Comparison of ENCODE assay signal across 8 mouse cellular contexts in the genomic region with DNA sequence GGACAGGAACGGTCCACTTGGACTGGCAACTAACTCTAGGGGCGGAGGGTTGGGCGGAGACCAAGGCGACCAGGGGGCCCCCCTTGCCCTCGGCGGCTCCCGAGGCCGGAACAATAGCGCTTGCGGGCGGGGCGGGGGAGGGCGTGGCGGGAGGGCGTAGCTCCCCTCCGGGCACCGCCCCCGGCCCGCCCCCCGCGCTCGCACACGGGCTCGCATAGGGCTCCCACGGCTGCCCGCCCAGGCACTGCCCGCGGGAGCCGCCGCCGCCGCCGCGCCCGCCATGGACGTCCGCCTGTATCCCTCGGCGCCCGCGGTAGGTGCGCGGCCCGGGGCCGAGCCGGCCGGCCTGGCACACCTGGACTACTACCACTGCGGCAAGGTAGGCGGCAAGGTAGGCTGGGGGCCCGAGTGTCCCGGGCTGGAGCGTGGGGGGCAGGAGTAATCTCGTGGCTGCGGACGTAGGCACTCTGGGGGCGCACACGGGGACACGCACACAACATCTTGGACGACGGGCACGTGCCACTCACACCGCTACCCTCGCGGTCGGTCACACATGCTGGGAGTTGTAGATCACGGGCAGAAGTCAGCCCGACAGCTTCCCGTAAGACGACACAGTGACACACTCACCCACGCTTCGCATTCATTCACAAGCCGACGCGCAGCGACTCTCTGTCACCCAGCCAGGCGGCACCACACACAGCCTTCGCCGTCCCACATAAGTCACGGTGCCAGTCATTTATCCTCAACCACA. TPM values are rescaled to one million over a fixed set of nuclear protein-coding genes. Genes with fewer than 3 reads are reported as not detected.
A peak's percentile ranks its signal among the peaks of the same experiment; 100 is the strongest.
DNase-seq lines count a peak whose midpoint lies in the region; ATAC-seq lines count a peak whose summit lies in the region.

Gene Tox2, plus strand, starts transcription at position 242 of the 751 bp plus-strand sequence.

- peaks cover 35% of the 10 kb centered on the region for H3K4me1 ChIP-seq in forebrain, embryonic 15.5 days
- H3K4me1 ChIP-seq in hindbrain, embryonic 10.5 days (replicated peaks), result peaks cover 57% of the 10 kb centered on the region
- peaks cover 38% of the 10 kb centered on the region for H3K4me1 ChIP-seq in neural tube, embryonic 15.5 days

- peak; percentile 85 for ATAC-seq in forebrain, embryonic 15.5 days (replicated peaks)
- ATAC-seq in neural tube, embryonic 15.5 days (ENCODE audit: low FRiP score), result peak; percentile 67

- H3K4me3 ChIP-seq in forebrain, embryonic 15.5 days, result peak within 1 kb of the TSS; percentile 58
- H3K4me3 ChIP-seq in hindbrain, embryonic 10.5 days, result peak within 1 kb of the TSS; percentile 73
- peak within 1 kb of the TSS; percentile 49 for H3K4me3 ChIP-seq in neural tube, embryonic 15.5 days (replicated peaks)

- WGBS in forebrain, embryonic 15.5 days, result under 1% methylated on average over 58 of the region's 79 CpGs
- WGBS in hindbrain, embryonic 10.5 days, result under 1% methylated on average over 75 of the region's 79 CpGs
- under 1% methylated on average over 75 of the region's 79 CpGs for WGBS in neural tube, embryonic 15.5 days

- no peaks in the 10 kb centered on the region for H3K9me3 ChIP-seq in forebrain, embryonic 15.5 days
- H3K9me3 ChIP-seq in hindbrain, embryonic 10.5 days, result peaks cover 15% of the 10 kb centered on the region
- 0 out of 2 replicates have a peak, but pooled peaks cover 3% of the 10 kb centered on the region for H3K9me3 ChIP-seq in neural tube, embryonic 15.5 days (replicated peaks)

- H3K9ac ChIP-seq in forebrain, embryonic 15.5 days (replicated peaks), result peak within 1 kb of the TSS; percentile 64
- H3K9ac ChIP-seq in neural tube, embryonic 15.5 days (replicated peaks), result peak within 1 kb of the TSS; percentile 60

- H3K27me3 ChIP-seq in forebrain, embryonic 15.5 days, result peaks cover 19% of the 10 kb centered on the region; the same call in 1 of the 2 replicates
- peaks cover 82% of the 10 kb centered on the region for H3K27me3 ChIP-seq in hindbrain, embryonic 10.5 days (ENCODE audit: insufficient read depth, poor library complexity, severe bottlenecking)
- peaks cover 40% of the 10 kb centered on the region for H3K27me3 ChIP-seq in neural tube, embryonic 15.5 days (replicated peaks)

- peak within 1 kb of the TSS; percentile 57 for H3K27ac ChIP-seq in forebrain, embryonic 15.5 days (replicated peaks)
- H3K27ac ChIP-seq in hindbrain, embryonic 10.5 days, result peak within 1 kb of the TSS; percentile 92
- peak within 1 kb of the TSS; percentile 65 for H3K27ac ChIP-seq in neural tube, embryonic 15.5 days (replicated peaks)

- H3K4me2 ChIP-seq in forebrain, embryonic 15.5 days (replicated peaks), result peak within 1 kb of the TSS; percentile 74
- H3K4me2 ChIP-seq in neural tube, embryonic 15.5 days, result peak within 1 kb of the TSS; percentile 82

- no peaks in the 10 kb centered on the region for H3K36me3 ChIP-seq in forebrain, embryonic 15.5 days
- H3K36me3 ChIP-seq in hindbrain, embryonic 10.5 days, result peaks cover 5% of the 10 kb centered on the region; the same call in 1 of the 2 replicates
- H3K36me3 ChIP-seq in neural tube, embryonic 15.5 days, result no peaks in the 10 kb centered on the region

- DNase-seq in CD4-positive, CD25-positive, alpha-beta regulatory T cell, adult 2 months (ENCODE audit: low read depth, low spot score), result peak; percentile 88
- peak; percentile 25 for DNase-seq in adrenal gland, adult 8-10 months
- DNase-seq in hindbrain, embryonic 10.5 days (ENCODE audit: low spot score), result peak; percentile 83
- DNase-seq in layer of hippocampus, adult 9-10 months (ENCODE audit: low spot score), result peak; percentile 37
- peak; percentile 81 to 89 for DNase-seq in lung, adult 18-20 months
- DNase-seq in urinary bladder, adult 2 months (ENCODE audit: low spot score), result peak; percentile 59

RNA-seq across cellular contexts. Expression of gene Tox2, which starts in this region (rescaled TPM):
- 10 to 100 TPM in 2 of 4 experiments, 1 to 10 TPM in 2; 2.3 to 11.7 (median 6.8) TPM for total RNA-seq in adrenal gland, adult 8-10 months (2022)
- polyA plus RNA-seq in forebrain, embryonic 15.5 days (2015; fragmentation: Nextera tagmentation; extraction: Ambion mirVana), result 18.1 and 19.7 TPM in 2 replicates
- polyA plus RNA-seq in hindbrain, embryonic 10.5 days (2016; fragmentation: Nextera tagmentation; extraction: Ambion mirVana), result 29.6 and 29.8 TPM in 2 replicates
- polyA plus RNA-seq in neural tube, embryonic 15.5 days (2015; fragmentation: Nextera tagmentation; extraction: Ambion mirVana), result 20.8 and 23.4 TPM in 2 replicates
- 4.5 and 6.1 TPM in 2 replicates for polyA plus RNA-seq in urinary bladder, adult 2 months (2012; rRNA removed)

Comparison
In these comparisons a context has a peak if more than half of its experiments do, and no peak if none do; other contexts are left out.
1. Peak in every context shown above with its lines: DNase-seq, ATAC-seq, H3K4me3 ChIP-seq and H3K27ac ChIP-seq.
2. DNase-seq: peak in every context shown above with its lines; median percentile 88 in CD4-positive, CD25-positive, alpha-beta regulatory T cell, adult 2 months; 85 in lung, adult 18-20 months; 83 in hindbrain, embryonic 10.5 days; 59 in urinary bladder, adult 2 months; 37 in layer of hippocampus, adult 9-10 months; 25 in adrenal gland, adult 8-10 months.